Mouse (Mus musculus): Measurements from ENCODE around the gene Cryzl2. TPM values are rescaled to one million over a fixed set of nuclear protein-coding genes. Genes with fewer than 3 reads are reported as not detected.
A peak's percentile ranks its signal among the peaks of the same experiment; 100 is the strongest.

The Cryzl2 gene
- polyA plus RNA-seq, 1 experiment from 2014 or later = 28.7 TPM

DNA sequence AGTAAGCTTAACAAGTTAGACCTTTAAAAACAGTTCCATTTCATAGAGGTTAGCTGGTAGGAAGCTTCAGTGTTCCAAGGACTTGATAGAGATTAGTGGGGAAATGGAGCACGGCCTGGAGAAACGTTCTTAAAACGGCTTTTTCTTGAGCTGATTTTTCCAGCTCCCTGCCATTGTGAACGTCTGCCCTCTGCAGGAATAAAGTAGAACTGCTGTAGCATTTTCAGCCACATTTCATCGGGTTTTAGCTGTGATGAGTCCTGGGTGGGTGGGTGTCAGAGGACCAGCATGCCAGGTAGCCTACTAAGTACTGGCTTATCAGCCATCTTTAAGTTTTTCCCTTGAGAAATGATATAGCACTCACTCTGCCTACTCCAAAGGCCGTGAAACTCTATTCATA, 78.1 kb downstream of the Cryzl2 start:
- Histone ChIP-seq H3K9ac (replicated peaks; ENCODE audit: low read length) (no peak overlapping the region), H3K4me3 (ENCODE audit: low read length) (no peak overlapping the region), H3K9me3 (ENCODE audit: low read length) (no peaks in the 10 kb centered on the region), H3K36me3 (ENCODE audit: insufficient read depth, low read length) (no peaks in the 10 kb centered on the region), H3K27me3 (ENCODE audit: insufficient read depth, low read length) (no peaks in the 10 kb centered on the region), H3K4me2 (replicated peaks; ENCODE audit: low read depth, low read length) (0 out of 2 replicates have a peak overlapping the region, but pooled peaks have one; percentile 7), H3K27ac (ENCODE audit: low read length) (no peak overlapping the region), H3K4me1 (ENCODE audit: insufficient read depth, low read length) (no peaks in the 10 kb centered on the region)
- ATAC-seq (ENCODE audit: low FRiP score, low TSS enrichment) = 0 out of 2 replicates have a peak, but pooled peaks have one; percentile 42
- WGBS = 10% methylated on average over 6 of the region's 6 CpGs

GRCm38 (mm10) chr1:157537636-157538035, 79.3 kb downstream of the Cryzl2 start:
- no peak overlapping the region for H3K27ac ChIP-seq (ENCODE audit: low read length)
- no peaks in the 10 kb centered on the region for H3K9me3 ChIP-seq (ENCODE audit: low read length)
- H3K36me3 ChIP-seq (ENCODE audit: insufficient read depth, low read length) = no peaks in the 10 kb centered on the region
- H3K4me3 ChIP-seq (ENCODE audit: low read length) = no peak overlapping the region
- ATAC-seq (ENCODE audit: low FRiP score, low TSS enrichment) = no peak
- H3K4me2 ChIP-seq (replicated peaks; ENCODE audit: low read depth, low read length) = no peak overlapping the region
- WGBS = 83% methylated on average over 5 of the region's 5 CpGs
- no peaks in the 10 kb centered on the region for H3K27me3 ChIP-seq (ENCODE audit: insufficient read depth, low read length)
- no peak overlapping the region for H3K9ac ChIP-seq (replicated peaks; ENCODE audit: low read length)
- no peaks in the 10 kb centered on the region for H3K4me1 ChIP-seq (ENCODE audit: insufficient read depth, low read length)

Other genes with a start within 250 kb of the Cryzl2 start
- gene Rasal2, start 46.0 kb upstream of the Cryzl2 start, polyA plus RNA-seq (2015; fragmentation: Nextera tagmentation; extraction: Ambion mirVana) = 6.9 and 8.0 TPM in 2 replicates
- gene Sec16b, start 48.2 kb downstream of the Cryzl2 start, polyA plus RNA-seq (2015; fragmentation: Nextera tagmentation; extraction: Ambion mirVana) = 2.3 TPM in 2 replicates